Mouse (Mus musculus): Measurements from ENCODE around the gene Rangap1.
"Not testable (repeated sequence)": the region's sequence is repeated elsewhere in the genome, so short reads cannot be mapped to it uniquely, and the experiment has no call there.

The Rangap1 gene

DNA sequence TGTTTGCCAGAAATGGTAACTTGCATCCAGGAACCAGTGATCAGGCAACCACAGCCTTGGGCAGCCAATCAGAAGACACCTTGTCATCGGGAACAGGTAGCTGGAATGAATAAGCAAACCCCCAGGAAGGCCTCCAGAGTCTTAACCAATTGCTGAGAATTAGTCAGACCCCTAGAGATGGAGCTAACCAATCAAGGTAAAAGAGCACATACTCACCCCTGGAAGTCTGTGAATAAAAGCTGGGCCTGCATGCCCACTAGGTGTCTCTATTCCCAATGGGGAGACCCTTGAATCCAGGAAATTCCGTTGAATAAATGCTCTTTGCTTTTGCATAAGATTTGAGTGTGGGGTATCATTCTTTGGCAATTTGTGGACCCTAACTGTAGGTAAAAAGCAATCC, 5.4 kb downstream of the Rangap1 start:
- no peak for DNase-seq

GRCm38 (mm10) chr15:81739296-81739695, 6.0 kb downstream of the Rangap1 start:
- DNase-seq: no peak

GRCm38 (mm10) chr15:81735075-81735474, 10.3 kb downstream of the Rangap1 start:
- no peak for DNase-seq

DNA sequence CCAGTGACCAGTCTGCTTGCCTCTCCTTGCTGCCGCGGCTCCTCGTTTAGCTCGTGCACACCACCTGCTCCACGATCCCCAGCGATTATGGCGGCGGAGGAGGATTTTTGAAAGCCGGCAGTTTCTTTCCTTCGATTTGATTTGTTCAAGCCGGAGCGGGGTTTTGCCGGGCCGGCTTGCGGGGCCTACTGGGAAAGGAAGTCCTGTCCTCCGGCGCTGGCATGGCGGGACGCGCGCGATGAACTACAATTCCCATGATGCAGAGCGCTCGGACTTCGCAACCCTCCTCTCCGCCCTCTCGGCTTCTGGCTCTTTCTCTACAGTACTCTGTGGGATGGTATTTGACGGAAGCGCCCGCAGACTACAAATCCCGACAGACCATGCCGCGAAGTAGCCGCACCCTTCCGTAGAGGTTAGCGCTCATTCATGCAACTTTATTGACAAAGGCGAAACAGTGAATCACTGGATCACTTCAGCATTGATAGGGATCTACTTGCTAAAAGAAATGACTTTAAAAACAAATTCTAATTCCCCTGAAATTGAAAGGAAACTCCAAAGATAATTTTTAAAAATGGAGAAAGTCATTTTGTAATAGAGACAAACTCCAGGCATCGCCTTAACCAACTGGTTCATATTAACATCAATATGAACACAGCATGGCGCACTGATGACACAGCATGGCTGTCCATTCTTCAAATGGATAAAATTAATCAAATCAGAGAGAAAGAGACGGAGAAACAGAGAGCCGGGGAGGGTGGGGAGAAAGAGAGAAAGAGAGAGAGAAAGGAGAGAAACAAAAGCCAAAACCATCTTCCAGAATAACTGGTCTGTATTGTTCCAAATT, 15.3 kb downstream of the Rangap1 start:
- peak; percentile 97 for DNase-seq

DNA sequence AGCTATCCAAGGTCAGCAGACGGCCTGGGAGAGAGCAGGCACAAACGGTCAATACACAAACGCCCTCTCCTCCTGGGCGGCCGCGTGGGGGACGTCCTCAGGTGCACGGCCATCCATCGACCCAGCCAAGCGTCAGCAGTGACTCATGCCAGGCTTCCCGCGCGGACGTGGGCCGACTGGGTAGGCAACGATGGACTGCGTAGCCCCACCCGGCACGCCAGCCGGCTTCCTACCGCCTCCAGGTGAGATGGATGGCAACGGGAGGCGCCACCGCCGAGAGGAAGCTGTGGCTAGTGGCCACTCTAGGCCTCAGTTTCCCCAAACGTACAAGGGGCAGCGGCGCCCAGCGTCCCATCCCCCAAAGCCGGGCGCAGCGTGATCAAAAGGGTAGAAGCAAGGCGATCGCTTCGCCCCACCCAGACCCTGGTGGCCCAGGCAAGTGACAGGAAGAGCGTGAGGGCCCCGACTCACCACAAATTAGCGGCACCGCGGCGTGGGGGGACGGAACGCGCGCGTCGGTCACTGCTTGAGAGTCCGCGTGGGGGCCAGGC, 16.0 kb downstream of the Rangap1 start:
- peak; percentile 25 for DNase-seq

- no peak for DNase-seq
Measured at GRCm38 (mm10) chr15:81725965-81726364, 19.4 kb downstream of the Rangap1 start.

- no peak for DNase-seq
Measured at GRCm38 (mm10) chr15:81723653-81724052, 21.7 kb downstream of the Rangap1 start.

- DNase-seq: no peak
Measured at GRCm38 (mm10) chr15:81722361-81722760, 23.0 kb downstream of the Rangap1 start.

- DNase-seq: no peak
Measured at GRCm38 (mm10) chr15:81719139-81719531, 26.2 kb downstream of the Rangap1 start.

- DNase-seq: no peak
Measured at GRCm38 (mm10) chr15:81718336-81719138, 26.8 kb downstream of the Rangap1 start.

GRCm38 (mm10) chr15:81713742-81714141, 31.6 kb downstream of the Rangap1 start:
- no peak for DNase-seq

DNA sequence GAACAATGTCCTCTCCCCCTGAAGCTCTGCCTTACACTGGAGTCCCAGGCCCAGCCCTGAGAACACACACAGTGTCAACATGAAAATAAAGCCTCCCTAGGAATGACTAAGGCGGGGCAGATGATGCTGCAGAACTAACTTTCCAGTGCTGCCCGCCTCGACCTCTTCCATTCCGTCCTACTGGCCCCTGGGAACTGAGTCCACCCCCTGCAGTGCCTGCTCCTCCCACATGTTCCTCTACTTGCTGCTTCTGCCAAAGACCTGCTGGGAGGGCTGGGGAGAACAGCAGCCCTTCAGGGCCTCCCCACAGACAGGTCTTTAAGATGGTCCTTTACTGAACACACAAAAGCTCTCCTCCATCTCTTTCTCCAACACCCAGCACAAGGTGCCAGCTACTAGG, 34.5 kb downstream of the Rangap1 start:
- DNase-seq: no peak

GRCm38 (mm10) chr15:81709686-81710085, 35.6 kb downstream of the Rangap1 start:
- DNase-seq: no peak

GRCm38 (mm10) chr15:81708991-81709390, 36.3 kb downstream of the Rangap1 start:
- no peak for DNase-seq

DNA sequence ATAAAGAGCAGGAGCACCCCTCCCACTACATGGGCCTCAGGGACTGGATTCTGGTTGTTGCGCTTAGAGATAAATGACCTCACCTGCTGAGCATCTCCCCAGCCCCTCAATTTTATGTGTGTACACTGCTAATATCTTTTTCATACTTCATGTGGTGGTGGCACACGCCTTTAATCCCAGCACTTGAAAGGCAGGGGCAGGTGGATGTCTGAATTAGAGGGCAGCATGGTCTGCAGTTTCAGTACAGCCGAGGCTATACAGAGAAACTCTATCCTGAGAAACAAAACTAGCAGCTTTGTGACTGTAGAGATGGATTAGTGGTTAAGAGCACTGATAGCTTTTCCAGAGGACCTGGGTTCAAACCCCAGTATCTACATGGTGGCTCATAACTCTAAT, 42.2 kb downstream of the Rangap1 start:
- DNase-seq: no peak

GRCm38 (mm10) chr15:81702306-81703093, 42.8 kb downstream of the Rangap1 start:
- no peak for DNase-seq

GRCm38 (mm10) chr15:81701350-81701749, 44.0 kb downstream of the Rangap1 start:
- DNase-seq: not testable (repeated sequence)

- DNase-seq: peak; percentile 68
Measured at GRCm38 (mm10) chr15:81700601-81701000, 44.7 kb downstream of the Rangap1 start.

GRCm38 (mm10) chr15:81700161-81700560, 45.2 kb downstream of the Rangap1 start:
- DNase-seq: peak; percentile 17

DNA sequence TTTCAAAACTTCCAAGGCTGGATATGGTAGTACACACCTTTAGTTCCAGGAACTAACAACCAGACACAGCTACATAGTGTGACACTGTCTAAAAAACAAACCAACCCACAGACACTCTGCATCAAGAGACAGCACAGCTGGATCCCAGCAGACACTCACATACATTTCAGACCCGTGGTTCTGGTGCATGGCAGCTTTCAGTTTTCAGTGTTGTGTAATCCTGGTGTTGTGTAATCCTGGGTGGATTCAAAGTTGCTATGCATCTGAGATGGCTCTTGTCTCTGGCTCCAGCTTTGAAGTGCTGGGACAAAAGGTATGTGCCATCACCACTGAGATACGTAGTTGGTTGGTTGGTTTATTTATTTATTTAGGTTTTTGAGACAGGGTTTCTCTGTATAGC, 46.8 kb downstream of the Rangap1 start:
- DNase-seq: no peak

GRCm38 (mm10) chr15:81697847-81698246, 47.5 kb downstream of the Rangap1 start:
- peak; percentile 45 for DNase-seq

- DNase-seq: no peak
Measured at GRCm38 (mm10) chr15:81697175-81697574, 48.2 kb downstream of the Rangap1 start, which contains the start of gene Chadl. TSS of gene Chadl (minus strand) at chr15:81697287.

GRCm38 (mm10) chr15:81694891-81695290, 50.4 kb downstream of the Rangap1 start:
- no peak for DNase-seq
